Mouse (Mus musculus): ENCODE data around the gene Gm14139.
A peak's percentile ranks its signal among the peaks of the same experiment; 100 is the strongest.
"Not testable (repeated sequence)": the region's sequence is repeated elsewhere in the genome, so short reads cannot be mapped to it uniquely, and the experiment has no call there.

Gene Gm14139

DNA sequence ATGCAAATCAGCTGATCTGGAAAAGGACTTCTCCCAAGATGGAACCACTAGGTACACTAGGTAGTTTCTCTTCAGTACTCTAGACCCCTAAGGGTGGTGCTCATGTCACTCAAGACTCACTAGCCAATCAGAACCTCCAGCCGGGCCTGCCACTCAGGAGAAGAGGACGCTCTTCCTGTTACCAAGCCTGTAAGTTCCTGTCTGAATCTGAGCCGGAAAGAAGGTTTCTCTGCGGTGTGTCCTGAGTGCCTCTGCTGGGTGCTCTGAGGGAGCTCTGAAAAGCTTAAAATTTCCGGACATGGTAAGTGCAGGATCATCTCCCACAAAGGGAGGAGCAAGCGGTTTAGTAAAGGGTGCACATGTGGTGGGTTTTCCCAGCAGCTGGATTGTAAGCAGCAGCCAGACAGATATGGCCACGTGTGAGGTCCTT, at the start of gene Gm14139:
Gene Gm14139 (plus strand): TSS at position 186 of the 430 bp plus-strand sequence.
- not testable (repeated sequence) for DNase-seq

- not testable (repeated sequence) for DNase-seq
Observed at GRCm38 (mm10) chr2:150132002-150132401, 49.6 kb upstream of the Gm14139 start.

GRCm38 (mm10) chr2:150132773-150133172, 48.8 kb upstream of the Gm14139 start:
- no peak for DNase-seq

DNA sequence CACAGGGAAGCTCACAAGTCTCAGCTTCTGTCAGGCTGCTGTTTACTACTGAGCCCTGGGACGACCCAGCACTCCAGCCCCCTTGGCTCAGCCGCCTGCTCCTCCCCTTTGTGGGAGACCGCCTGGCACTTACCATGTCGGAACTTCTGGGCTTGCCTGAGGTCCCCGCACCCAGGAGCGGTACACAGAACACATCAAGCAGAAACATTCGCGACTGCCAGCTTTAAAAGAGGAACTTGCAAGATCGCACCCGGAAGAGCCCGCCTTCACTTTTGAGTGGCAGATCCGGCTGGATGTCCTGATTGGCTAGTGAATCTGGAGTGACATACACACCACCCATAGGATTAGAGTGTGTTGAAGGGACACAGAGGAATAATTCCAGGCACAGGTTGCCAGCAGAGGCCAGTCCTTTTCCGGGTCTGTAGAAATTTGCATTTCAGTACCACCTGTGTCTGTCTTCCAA, 45.1 kb upstream of the Gm14139 start, which contains the start of gene Zfp120:
Gene Zfp120 (minus strand): TSS at position 274 of the 463 bp plus-strand sequence.
- DNase-seq, result peak; percentile 87 to 91

DNA sequence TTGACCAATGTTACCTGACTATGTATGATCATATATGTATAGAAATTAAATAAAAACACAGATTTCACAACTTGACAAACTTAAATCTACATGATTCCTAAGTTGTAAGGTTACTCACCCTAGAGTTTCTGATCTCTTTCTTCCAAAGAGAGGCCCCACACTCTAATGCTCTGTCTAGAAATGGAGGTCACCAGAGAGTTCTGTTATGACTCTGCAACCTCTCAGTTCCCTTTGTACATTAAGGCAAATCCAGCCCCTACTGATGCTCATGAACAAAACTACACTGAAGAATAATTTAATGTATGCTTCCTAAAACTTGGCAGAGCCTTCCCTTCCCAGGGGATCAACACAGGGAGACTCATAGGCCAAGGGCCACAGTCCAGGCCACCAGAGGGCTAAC, 14.9 kb upstream of the Gm14139 start:
- DNase-seq, result no peak

GRCm38 (mm10) chr2:150173833-150174232, 7.7 kb upstream of the Gm14139 start:
- no peak for DNase-seq

DNA sequence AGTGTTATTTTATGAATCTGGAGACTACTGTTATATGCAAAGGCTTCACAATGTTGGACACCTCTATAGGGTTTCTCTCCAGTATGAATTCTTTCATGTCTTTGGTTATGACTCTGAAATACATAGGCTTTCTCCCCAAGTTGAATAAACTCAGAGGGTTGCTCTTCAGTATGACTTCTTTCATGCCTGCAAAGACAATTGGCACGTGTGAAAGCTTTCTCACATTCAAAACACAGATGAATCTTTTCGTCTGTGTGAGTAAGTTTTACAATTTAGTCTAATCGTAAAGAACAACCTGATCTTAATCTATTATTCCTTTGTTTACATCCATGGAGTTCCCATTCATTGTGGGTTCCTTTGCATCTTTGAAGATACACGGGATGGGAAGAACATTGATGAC, 2.0 kb upstream of the Gm14139 start, which contains the start of gene Gm10770:
Gene Gm10770 (minus strand): TSS at position 101 of the 400 bp plus-strand sequence.
- DNase-seq, result not testable (repeated sequence)

GRCm38 (mm10) chr2:150181046-150181445, 509 bp upstream of the Gm14139 start:
- not testable (repeated sequence) for DNase-seq

- DNase-seq, result peak; percentile 88 to 89
Observed at GRCm38 (mm10) chr2:150217600-150218362, 36.2 kb downstream of the Gm14139 start, which contains the start of gene Zfp937. TSS of gene Zfp937 (plus strand) at chr2:150218073.

DNA sequence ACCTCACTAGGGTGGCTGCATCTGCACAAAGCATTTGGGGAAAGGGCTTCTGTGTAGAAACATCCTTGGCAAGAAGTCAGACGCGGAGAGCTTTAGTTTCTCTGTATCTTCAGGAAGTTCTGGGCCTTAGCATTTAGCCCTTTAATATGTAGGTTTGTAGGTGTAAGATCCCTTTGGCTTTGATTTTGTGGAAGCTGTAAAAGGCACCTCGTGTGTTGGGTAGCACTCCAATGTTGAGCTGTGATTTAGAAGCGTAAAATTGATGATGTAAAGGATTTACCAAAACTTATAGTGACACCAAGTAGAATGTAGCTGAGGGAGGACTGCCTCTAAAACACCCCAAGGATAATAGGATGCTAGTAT, 36.8 kb downstream of the Gm14139 start:
- DNase-seq, result not testable (repeated sequence)

DNA sequence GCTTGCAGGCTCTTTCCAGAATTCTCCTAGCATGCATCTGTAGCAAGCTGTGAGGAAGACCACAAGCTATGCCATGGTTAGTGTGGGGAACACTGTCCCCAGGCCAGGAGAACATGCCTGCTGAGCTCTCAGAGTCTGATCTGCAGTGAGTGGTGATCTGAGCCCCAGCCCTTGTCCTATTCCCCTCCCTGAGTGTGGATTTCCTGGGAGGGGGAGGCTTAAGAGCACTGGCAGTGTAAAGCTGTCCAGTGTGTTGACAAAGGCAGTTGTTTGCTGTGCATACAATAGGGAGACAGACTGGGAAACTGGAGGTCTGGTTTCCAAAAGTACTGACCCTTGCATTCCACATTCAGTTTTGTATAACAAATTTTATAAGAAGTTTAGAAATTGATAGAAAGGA, 41.7 kb downstream of the Gm14139 start:
- not testable (repeated sequence) for DNase-seq

Measured in lung, adult 18-20 months (tissue).